Mouse (Mus musculus) stomach, embryonic 14.5 days (tissue): ENCODE measurements around the gene Tmem189. TPM values are rescaled to one million over a fixed set of nuclear protein-coding genes. Genes with fewer than 3 reads are reported as not detected.

ENCODE experiments used
- ATAC-seq: fragments of 200-750 bp; cut with Nextera tagmentation; 2 replicates; pipeline ENCODE4 v1.8.0; 2017; ENCODE audit warnings: low read depth, moderate TSS enrichment; ENCODE audit not compliant: insufficient number of reproducible peaks, insufficient read depth, low FRiP score
- H3K27ac ChIP-seq: fragments of 300-500 bp; sonication (generic); 2 replicates; pipeline ENCODE4 v1.5.1; 2014; ENCODE audit warnings: mild to moderate bottlenecking, low read length, moderate library complexity, mixed read lengths
- H3K27me3 ChIP-seq: fragments of 300-500 bp; sonication (generic); 2 replicates; pipeline ENCODE4 v1.6.1; 2014; ENCODE audit warnings: low read length, control low read depth, mixed read lengths; ENCODE audit not compliant: control insufficient read depth, insufficient read depth
- H3K36me3 ChIP-seq: fragments of 300-500 bp; sonication (generic); 2 replicates; pipeline ENCODE4 v1.6.1; 2014; ENCODE audit warnings: mild to moderate bottlenecking, control low read depth, low read length, moderate library complexity, mixed read lengths; ENCODE audit not compliant: control insufficient read depth, insufficient read depth
- H3K4me1 ChIP-seq: fragments of 300-500 bp; sonication (generic); 2 replicates; pipeline ENCODE4 v1.6.1; 2014; ENCODE audit warnings: low read length, control low read depth, mixed read lengths; ENCODE audit not compliant: control insufficient read depth, insufficient read depth
- H3K4me2 ChIP-seq: fragments of 300-500 bp; sonication (generic); replicated peaks from 2 replicates; pipeline ENCODE4 v1.6.1; 2014; ENCODE audit warnings: low read depth, low read length, control low read depth
- H3K4me3 ChIP-seq: fragments of 300-500 bp; sonication (generic); 2 replicates; pipeline ENCODE4 v1.5.1; 2014; ENCODE audit warnings: low read depth, low read length, control low read depth
- H3K9ac ChIP-seq: fragments of 300-500 bp; sonication (generic); replicated peaks from 2 replicates; pipeline ENCODE4 v1.6.1; 2014; ENCODE audit warnings: low read depth, mild to moderate bottlenecking, control low read depth, low read length, moderate library complexity, mixed read lengths
- H3K9me3 ChIP-seq: fragments of 300-500 bp; sonication (generic); 2 replicates; pipeline ENCODE4 v1.6.1; 2016; ENCODE audit warnings: low read depth, low read length, control low read depth; ENCODE audit not compliant: control insufficient read depth
- WGBS: fragments of 180-500 bp; shearing (Covaris S2); extraction: QIAGEN DNeasy Blood & Tissue Kit; methylation state at CpG from one replicate; pipeline ENCODE4 v1.1.7; 2014; 5-methylcytosine and 5-hydroxymethylcytosine counted together
- polyA plus RNA-seq: library from polyadenylated mRNA; unstranded; fragments of >200 nt; fragmentation: Nextera tagmentation; extraction: Ambion mirVana; gene quantifications from 2 replicates; pipeline ENCODE4 v1.2.1, GENCODE M21; 2014

Gene Tmem189
- polyA plus RNA-seq, 1 experiment from 2014 or later: 38.9 TPM

GRCm38 (mm10) chr2:167659177-167659846 is 30.3 kb downstream of the Tmem189 start:
- peak; percentile 46 for ATAC-seq

GRCm38 (mm10) chr2:167658712-167659111 is 30.9 kb downstream of the Tmem189 start:
- no peaks in the 10 kb centered on the region for H3K27me3 ChIP-seq
- H3K9me3 ChIP-seq: no peaks in the 10 kb centered on the region
- peaks cover 12% of the 10 kb centered on the region for H3K4me1 ChIP-seq
- peaks cover 11% of the 10 kb centered on the region; the same call in 1 of the 2 replicates for H3K36me3 ChIP-seq
- peak overlapping the region; percentile 97; the same call in 1 of the 2 replicates for H3K4me2 ChIP-seq
- no peak overlapping the region for H3K27ac ChIP-seq
- H3K4me3 ChIP-seq: peak overlapping the region; percentile 3; the same call in 1 of the 2 replicates
- WGBS: 53% methylated on average over 11 of the region's 11 CpGs
- ATAC-seq: no peak
- no peak overlapping the region for H3K9ac ChIP-seq

More at GRCm38 (mm10) chr2:167659177-167659846, 30.3 kb downstream of the Tmem189 start:
- no peaks in the 10 kb centered on the region for H3K9me3 ChIP-seq
- H3K36me3 ChIP-seq: peaks cover 7% of the 10 kb centered on the region; the same call in 1 of the 2 replicates
- H3K9ac ChIP-seq: no peak overlapping the region
- no peaks in the 10 kb centered on the region for H3K27me3 ChIP-seq
- WGBS: 53% methylated on average over 10 of the region's 10 CpGs
- peak overlapping the region; percentile 97 for H3K4me2 ChIP-seq
- H3K27ac ChIP-seq: peak overlapping the region; percentile 16; the same call in 1 of the 2 replicates
- H3K4me3 ChIP-seq: peak overlapping the region; percentile 83
- H3K4me1 ChIP-seq: peaks cover 12% of the 10 kb centered on the region

GRCm38 (mm10) chr2:167657973-167658372 is 31.6 kb downstream of the Tmem189 start:
- whole genome bisulfite sequencing: 92% methylated on average over 4 of the region's 4 CpGs
- Histone ChIP-seq H3K9me3 (no peaks in the 10 kb centered on the region), H3K36me3 (peaks cover 17% of the 10 kb centered on the region; the same call in 1 of the 2 replicates), H3K9ac (no peak overlapping the region), H3K4me1 (peaks cover 12% of the 10 kb centered on the region), H3K27ac (no peak overlapping the region), H3K4me3 (no peak overlapping the region), H3K27me3 (no peaks in the 10 kb centered on the region), H3K4me2 (no peak overlapping the region)
- no peak for ATAC-seq

- Histone ChIP-seq H3K27me3 (no peaks in the 10 kb centered on the region), H3K27ac (no peak overlapping the region), H3K36me3 (peaks cover 17% of the 10 kb centered on the region; the same call in 1 of the 2 replicates), H3K4me3 (no peak overlapping the region), H3K4me1 (peaks cover 12% of the 10 kb centered on the region), H3K9me3 (no peaks in the 10 kb centered on the region), H3K9ac (no peak overlapping the region), H3K4me2 (no peak overlapping the region)
- ATAC-seq: no peak
- WGBS: 83% methylated on average over 16 of the region's 16 CpGs
These were observed 32.8 kb downstream of the Tmem189 start for GRCm38 (mm10) chr2:167656629-167657478.

- Histone ChIP-seq H3K4me3 (no peak overlapping the region), H3K27ac (no peak overlapping the region), H3K4me1 (peaks cover 9% of the 10 kb centered on the region), H3K36me3 (peaks cover 20% of the 10 kb centered on the region; the same call in 1 of the 2 replicates), H3K9me3 (no peaks in the 10 kb centered on the region), H3K27me3 (no peaks in the 10 kb centered on the region), H3K9ac (no peak overlapping the region), H3K4me2 (no peak overlapping the region)
- no peak for ATAC-seq
- 84% methylated on average over 10 of the region's 10 CpGs for WGBS
These were observed 34.6 kb downstream of the Tmem189 start for GRCm38 (mm10) chr2:167654911-167655600.

- Histone ChIP-seq H3K4me1 (no peaks in the 10 kb centered on the region), H3K9me3 (no peaks in the 10 kb centered on the region), H3K27me3 (no peaks in the 10 kb centered on the region), H3K9ac (no peak overlapping the region), H3K36me3 (peaks cover 17% of the 10 kb centered on the region; the same call in 1 of the 2 replicates), H3K27ac (no peak overlapping the region), H3K4me2 (no peak overlapping the region), H3K4me3 (no peak overlapping the region)
- 57% methylated on average over 7 of the region's 7 CpGs for WGBS
- no peak for ATAC-seq
These were observed 36.9 kb downstream of the Tmem189 start for GRCm38 (mm10) chr2:167652694-167653093.

- H3K27me3 ChIP-seq: no peaks in the 10 kb centered on the region
- no peaks in the 10 kb centered on the region for H3K4me1 ChIP-seq
- peaks cover 17% of the 10 kb centered on the region; the same call in 1 of the 2 replicates for H3K36me3 ChIP-seq
- no peak overlapping the region for H3K4me2 ChIP-seq
- no peak overlapping the region for H3K9ac ChIP-seq
- H3K4me3 ChIP-seq: no peak overlapping the region
- WGBS: 87% methylated on average over 9 of the region's 9 CpGs
- no peak overlapping the region for H3K27ac ChIP-seq
- no peak for ATAC-seq
- no peaks in the 10 kb centered on the region for H3K9me3 ChIP-seq
These were observed 38.0 kb downstream of the Tmem189 start for GRCm38 (mm10) chr2:167651622-167652021.
